Mouse (Mus musculus) embryonic stem cell, embryonic (primary cell): ENCODE measurements around the gene Nrarp.

Source experiments
- CTCF ChIA-PET, 4 experiments: fragments of 300-600 bp in 2 of 4; fragments of 350-600 bp in 2 of 4; sonication (Branson Sonifier 250); formaldehyde crosslinking; loops; one replicate each; lab custom pipeline; 2022; ENCODE audit warnings: inconsistent platforms in 2 of 4; lab: Charles Lee
- POLR2A ChIA-PET, 4 experiments: fragments of 300-600 bp in 2 of 4; fragments of 350-600 bp in 2 of 4; sonication (Branson Sonifier 250); formaldehyde crosslinking; loops; one replicate each; lab custom pipeline; 2022; ENCODE audit warnings: antibody characterized with exemption in 4 of 4, inconsistent platforms in 1 of 4; lab: Charles Lee

Nrarp gene

GRCm38 (mm10) chr2:25180973-25181890 lies 674 bp downstream of the Nrarp start:
- ChIA-PET POLR2A (interaction anchor here (0.5 to 4.2 kb wide), 79 partner anchors 9 to 376 kb away, joined by 3 to 52 read pairs (median 5); partner anchors contain the start of genes Tor4a (in 3 of the 4), Tprn (in 3 of the 4), Tubb4b (in 3 of the 4) and AL732309.1 (in 2 of the 4)), CTCF (interaction anchor here (0.5 to 2.4 kb wide), 39 partner anchors 9 to 1445 kb away, joined by 3 to 16 read pairs (median 3); partner anchors contain the start of genes Tor4a (in 2 of the 4), Ajm1 (in 1 of the 4), Arrdc1 (in 1 of the 4) and Grin1 (in 1 of the 4))

GRCm38 (mm10) chr2:25181891-25182397 lies 1.4 kb downstream of the Nrarp start:
- POLR2A ChIA-PET = interaction anchor here in 1 of 4 experiments (2.8 kb wide), 1 partner anchor 43 kb away, joined by 34 read pairs; the partner anchor contains the start of gene Tubb4b

DNA sequence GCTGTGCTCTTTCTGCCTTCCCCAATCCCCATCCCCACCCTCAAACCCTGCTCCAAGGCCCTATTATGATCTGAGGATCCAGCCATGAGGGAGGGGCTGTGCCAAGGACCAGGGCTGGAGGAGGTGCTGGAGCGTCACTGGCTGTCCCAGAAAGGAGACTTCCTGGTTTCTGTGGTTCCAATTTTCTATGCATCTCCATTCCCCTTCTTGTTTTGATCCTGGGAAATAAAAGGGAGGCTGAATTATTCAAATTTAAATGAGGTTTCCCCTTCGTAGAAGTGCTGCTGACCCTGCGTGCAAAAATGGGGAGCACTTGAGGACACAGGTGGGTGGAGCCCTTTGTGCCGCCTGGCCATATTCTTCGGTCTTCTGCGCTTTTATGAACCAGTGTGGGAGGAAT lies 2.1 kb downstream of the Nrarp start:
- POLR2A ChIA-PET = interaction anchor here in 2 of 4 experiments (0.9 to 55.8 kb wide), 4 partner anchors 14 to 57 kb away, joined by 4 to 2347 read pairs (median 5); partner anchors contain the start of genes AL732309.1 (in 1 of the 2), Anapc2 (in 1 of the 2), Cysrt1 (in 1 of the 2) and Fam166a (in 1 of the 2)
- CTCF ChIA-PET = no interaction called here

More at GRCm38 (mm10) chr2:25181891-25182397, 1.4 kb downstream of the Nrarp start:
- CTCF ChIA-PET = no interaction called here

DNA sequence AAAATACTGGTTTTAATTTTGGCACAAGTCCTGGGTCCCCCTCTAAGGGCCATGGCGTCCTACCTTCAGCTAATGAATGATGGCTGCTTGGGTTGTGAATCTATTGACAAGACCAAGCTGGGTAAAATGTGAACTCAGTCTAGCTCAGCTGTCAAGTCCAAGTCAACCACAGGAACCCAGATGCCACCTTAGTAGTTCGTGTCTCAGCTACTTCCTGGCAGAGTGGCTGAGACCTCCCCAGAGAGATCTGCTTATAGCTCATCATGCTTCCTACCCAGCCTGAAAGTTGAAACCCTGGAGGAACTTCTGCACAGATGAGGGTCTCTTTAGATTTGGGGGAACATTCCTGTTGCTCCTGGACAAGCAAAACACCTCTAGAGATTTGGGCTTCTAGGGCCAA lies 2.8 kb downstream of the Nrarp start:
- ChIA-PET CTCF (no interaction called here), POLR2A (interaction anchor here in 2 of 4 experiments (0.9 to 55.8 kb wide), 6 partner anchors 11 to 56 kb away, joined by 3 to 2347 read pairs (median 5); partner anchors contain the start of genes AL732309.1 (in 1 of the 2), Anapc2 (in 1 of the 2), Cysrt1 (in 1 of the 2) and Fam166a (in 1 of the 2))

- CTCF ChIA-PET = interaction anchor here in 1 of 4 experiments (0.6 to 1.7 kb wide), 2 partner anchors 15 to 216 kb away, joined by 3 to 4 read pairs; no protein-coding TSS in a partner anchor
- POLR2A ChIA-PET = interaction anchor here in 3 of 4 experiments (0.8 to 55.8 kb wide), 8 partner anchors 8 to 55 kb away, joined by 3 to 2347 read pairs (median 3); partner anchors contain the start of genes AL732309.1 (in 1 of the 3), Anapc2 (in 1 of the 3), Cysrt1 (in 1 of the 3) and Fam166a (in 1 of the 3)
Observed at GRCm38 (mm10) chr2:25184496-25184895, 3.9 kb downstream of the Nrarp start.

GRCm38 (mm10) chr2:25185625-25186574 lies 5.3 kb downstream of the Nrarp start:
- CTCF ChIA-PET = interaction anchor here (0.6 to 1.9 kb wide), 19 partner anchors 9 to 790 kb away, joined by 3 to 7 read pairs (median 4); partner anchors contain the start of genes Anapc2 (in 1 of the 4), Arrdc1 (in 1 of the 4), Ssna1 (in 1 of the 4) and Tor4a (in 1 of the 4)
- POLR2A ChIA-PET = interaction anchor here in 3 of 4 experiments (0.5 to 55.8 kb wide), 26 partner anchors 8 to 266 kb away, joined by 3 to 2347 read pairs (median 4); partner anchors contain the start of genes Sapcd2 (in 2 of the 3), Stpg3 (in 2 of the 3), Tmem203 (in 2 of the 3) and Tor4a (in 2 of the 3)

- POLR2A ChIA-PET = interaction anchor here in 3 of 4 experiments (0.5 to 55.8 kb wide), 17 partner anchors 8 to 251 kb away, joined by 3 to 2347 read pairs (median 4); partner anchors contain the start of genes Stpg3 (in 2 of the 3), Tmem203 (in 2 of the 3), Tor4a (in 2 of the 3) and AL732309.1 (in 1 of the 3)
Observed at GRCm38 (mm10) chr2:25186575-25186930, 6.0 kb downstream of the Nrarp start.

GRCm38 (mm10) chr2:25187841-25188240 lies 7.3 kb downstream of the Nrarp start:
- CTCF ChIA-PET = interaction anchor here in 2 of 4 experiments (0.6 to 1.2 kb wide), 2 partner anchors 84 to 184 kb away, joined by 3 read pairs; partner anchors contain the start of genes Anapc2 (in 1 of the 2), Sapcd2 (in 1 of the 2) and Ssna1 (in 1 of the 2)
- POLR2A ChIA-PET = interaction anchor here in 2 of 4 experiments (1.0 to 55.8 kb wide), 5 partner anchors 9 to 51 kb away, joined by 4 to 2347 read pairs (median 7); partner anchors contain the start of genes AL732309.1 (in 1 of the 2), Anapc2 (in 1 of the 2), Cysrt1 (in 1 of the 2) and Fam166a (in 1 of the 2)

More at GRCm38 (mm10) chr2:25186575-25186930, 6.0 kb downstream of the Nrarp start:
- CTCF ChIA-PET = interaction anchor here in 2 of 4 experiments (0.6 to 1.9 kb wide), 10 partner anchors 9 to 190 kb away, joined by 3 to 7 read pairs (median 6); partner anchors contain the start of gene Tor4a (in 1 of the 2)

DNA sequence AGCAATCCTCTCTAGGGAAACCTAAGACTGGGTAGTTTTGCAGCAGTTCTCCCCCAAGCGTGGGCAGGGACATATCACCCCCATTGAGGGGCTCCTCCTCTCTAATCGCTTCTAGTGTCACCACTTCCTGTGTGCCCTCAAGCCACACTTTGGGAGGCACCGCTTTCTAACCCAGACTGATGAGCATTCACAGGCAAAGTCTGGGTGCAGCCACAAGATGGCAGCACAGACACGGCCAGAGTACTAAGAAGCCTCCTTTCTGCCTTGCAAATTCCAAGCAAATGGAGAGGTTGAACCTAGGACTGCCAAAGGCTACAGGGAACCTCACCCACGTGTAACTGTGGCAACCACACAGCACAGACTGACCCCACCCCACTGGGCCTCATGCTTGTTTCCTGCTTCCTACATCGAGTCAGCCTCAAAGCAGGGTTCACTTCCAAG lies 12.8 kb downstream of the Nrarp start:
- CTCF ChIA-PET = interaction anchor here in 3 of 4 experiments (0.8 to 4.7 kb wide), 7 partner anchors 13 to 235 kb away, joined by 3 to 39 read pairs (median 5); partner anchors contain the start of genes Abca2 (in 1 of the 3), Nelfb (in 1 of the 3) and Nrarp (in 1 of the 3)
- POLR2A ChIA-PET = interaction anchor here (0.7 to 55.8 kb wide), 16 partner anchors 9 to 62 kb away, joined by 3 to 2347 read pairs (median 22); partner anchors contain the start of genes Tubb4b (in 4 of the 4), Nrarp (in 3 of the 4), AL732309.1 (in 2 of the 4) and Cysrt1 (in 2 of the 4)

- POLR2A ChIA-PET = interaction anchor here (0.6 to 55.8 kb wide), 38 partner anchors 8 to 259 kb away, joined by 3 to 2347 read pairs (median 4); partner anchors contain the start of genes Tubb4b (in 4 of the 4), Nrarp (in 3 of the 4), Tprn (in 3 of the 4) and AL732309.1 (in 2 of the 4)
- CTCF ChIA-PET = interaction anchor here in 3 of 4 experiments (0.8 to 4.7 kb wide), 16 partner anchors 9 to 235 kb away, joined by 3 to 39 read pairs (median 5); partner anchors contain the start of genes Nrarp (in 2 of the 3), Abca2 (in 1 of the 3), Nelfb (in 1 of the 3) and Tmem203 (in 1 of the 3)
Observed at GRCm38 (mm10) chr2:25194006-25194405, 13.4 kb downstream of the Nrarp start.

DNA sequence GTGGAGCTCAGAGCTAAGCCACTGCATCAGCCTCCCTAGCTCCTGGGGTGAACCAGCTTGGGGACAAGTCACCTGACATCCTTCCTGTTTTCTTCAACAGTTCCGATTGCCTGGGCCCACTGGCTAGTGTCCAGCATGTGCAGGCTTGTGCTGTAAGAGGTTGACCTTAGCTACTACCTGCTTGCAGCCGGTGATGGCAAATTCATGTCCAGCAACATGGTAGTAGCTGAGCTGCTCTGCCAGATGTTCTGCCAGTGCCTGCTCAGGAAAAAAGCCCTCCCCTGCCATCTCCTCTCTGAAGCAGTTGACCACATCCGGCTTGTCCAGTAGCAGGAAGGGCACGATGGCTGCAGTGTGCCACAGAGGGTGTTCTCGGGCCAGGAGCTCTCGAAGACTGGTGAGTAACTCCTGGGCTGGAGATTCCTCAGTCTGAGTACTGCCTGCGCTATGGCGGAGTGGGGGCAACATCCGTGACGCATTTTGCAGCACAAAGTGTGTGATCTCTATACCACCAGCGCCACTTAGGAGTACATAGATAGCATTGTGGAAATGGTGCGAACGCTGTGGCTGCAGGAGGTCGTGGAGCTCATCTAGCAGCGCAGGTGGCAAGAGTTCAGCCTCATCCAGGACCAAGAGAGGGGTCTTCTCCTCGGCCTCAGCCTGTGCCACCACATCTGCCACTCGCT lies 14.1 kb downstream of the Nrarp start:
- CTCF ChIA-PET = interaction anchor here (0.8 to 4.7 kb wide), 25 partner anchors 8 to 302 kb away, joined by 3 to 39 read pairs (median 4); partner anchors contain the start of genes Nrarp (in 2 of the 4), Abca2 (in 1 of the 4), Nelfb (in 1 of the 4) and Tmem203 (in 1 of the 4)

DNA sequence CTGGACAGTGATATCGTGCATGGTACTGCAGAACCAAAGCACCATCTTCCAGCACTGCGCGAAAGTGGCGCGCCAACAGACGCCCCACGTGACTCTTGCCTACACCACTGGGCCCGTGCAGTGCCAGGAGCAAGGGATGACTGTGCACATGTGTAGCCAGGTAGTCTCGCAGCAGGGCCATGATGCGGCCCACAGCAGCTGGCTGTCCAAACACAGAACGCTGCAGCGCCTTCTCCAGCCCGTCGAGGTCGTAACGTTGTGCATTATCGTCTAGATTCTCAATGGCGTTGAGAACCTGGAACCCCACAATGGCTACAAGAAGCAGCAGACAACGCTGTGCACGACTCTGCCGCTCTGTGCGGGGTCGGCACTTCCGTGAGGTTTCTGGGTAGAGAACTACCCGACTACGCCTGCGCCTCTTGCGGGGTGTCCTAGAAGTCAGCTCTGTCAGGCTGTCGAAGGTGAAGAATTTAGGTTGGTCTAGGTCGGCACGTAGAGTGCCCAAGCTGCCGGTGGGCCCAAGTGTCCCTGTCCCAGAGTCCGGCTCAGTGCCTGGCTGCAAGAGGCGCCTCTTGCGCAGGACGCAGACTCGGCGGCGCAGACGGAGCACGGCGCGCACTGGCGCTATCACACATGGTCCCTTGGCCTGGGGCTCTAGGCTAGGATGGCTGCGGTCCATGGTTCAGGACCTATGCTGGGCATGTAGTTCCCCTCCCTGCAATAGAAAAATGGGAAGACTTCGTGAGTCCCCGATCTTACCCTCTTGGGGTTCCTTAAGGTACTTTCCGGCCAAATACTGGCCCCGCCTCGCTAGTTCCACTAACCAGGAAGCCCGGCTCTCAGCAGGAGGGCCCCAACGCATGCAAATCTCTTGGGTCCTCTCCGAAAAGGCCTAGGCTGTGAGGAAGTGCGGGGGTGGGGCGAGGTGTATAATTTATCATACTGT lies 14.9 kb downstream of the Nrarp start:
- CTCF ChIA-PET = interaction anchor here (0.6 to 4.7 kb wide), 32 partner anchors 9 to 303 kb away, joined by 3 to 39 read pairs (median 4); partner anchors contain the start of genes Nrarp (in 2 of the 4), Tmem203 (in 2 of the 4), AL732309.1 (in 1 of the 4) and Abca2 (in 1 of the 4)
- POLR2A ChIA-PET = interaction anchor here (0.6 to 55.8 kb wide), 50 partner anchors 9 to 362 kb away, joined by 3 to 2347 read pairs (median 6); partner anchors contain the start of genes Tubb4b (in 4 of the 4), Nelfb (in 3 of the 4), Nrarp (in 3 of the 4) and Tmem203 (in 3 of the 4)

More for the DNA sequence above, 14.1 kb downstream of the Nrarp start:
- POLR2A ChIA-PET = interaction anchor here (0.6 to 55.8 kb wide), 43 partner anchors 9 to 260 kb away, joined by 3 to 2347 read pairs (median 4); partner anchors contain the start of genes Tubb4b (in 4 of the 4), Nrarp (in 3 of the 4), Tmem203 (in 3 of the 4) and Tprn (in 3 of the 4)
